Mouse (Mus musculus) embryonic facial prominence, embryonic 13.5 days (tissue): ENCODE data around the gene Megf6. TPM values are rescaled to one million over a fixed set of nuclear protein-coding genes. Genes with fewer than 3 reads are reported as not detected.
A peak's percentile ranks its signal among the peaks of the same experiment; 100 is the strongest.

Source experiments
- ATAC-seq: fragments of 200-750 bp; cut with Nextera tagmentation; 2 replicates; pipeline ENCODE4 v1.8.0; 2017; ENCODE audit warnings: low read depth; ENCODE audit not compliant: insufficient number of reproducible peaks, insufficient read depth, low FRiP score, low TSS enrichment
- H3K27ac ChIP-seq: fragments of 300-500 bp; sonication (generic); 2 replicates; pipeline ENCODE4 v1.5.1; 2015; ENCODE audit warnings: moderate library complexity, mild to moderate bottlenecking, inconsistent platforms
- H3K27me3 ChIP-seq: fragments of 300-500 bp; sonication (generic); 2 replicates; pipeline ENCODE4 v1.6.1; 2015; ENCODE audit warnings: mild to moderate bottlenecking, inconsistent platforms
- H3K36me3 ChIP-seq: fragments of 300-500 bp; sonication (generic); 2 replicates; pipeline ENCODE4 v1.6.1; 2015; ENCODE audit warnings: mild to moderate bottlenecking, inconsistent platforms
- H3K4me1 ChIP-seq: fragments of 300-500 bp; sonication (generic); 2 replicates; pipeline ENCODE4 v1.6.1; 2015; ENCODE audit warnings: inconsistent platforms
- H3K4me2 ChIP-seq: fragments of 300-500 bp; sonication (generic); 2 replicates; pipeline ENCODE4 v1.6.1; 2015; ENCODE audit warnings: moderate library complexity, mild to moderate bottlenecking, inconsistent platforms
- H3K4me3 ChIP-seq: fragments of 300-500 bp; sonication (generic); 2 replicates; pipeline ENCODE4 v1.5.1; 2015; ENCODE audit warnings: mild to moderate bottlenecking, inconsistent platforms
- H3K9ac ChIP-seq: fragments of 300-500 bp; sonication (generic); 2 replicates; pipeline ENCODE4 v1.6.1; 2015; ENCODE audit warnings: mild to moderate bottlenecking, inconsistent platforms
- H3K9me3 ChIP-seq: fragments of 300-500 bp; sonication (generic); 2 replicates; pipeline ENCODE4 v1.6.1; 2016; ENCODE audit warnings: inconsistent platforms
- WGBS: fragments of 180-500 bp; shearing (Covaris S2); methylation state at CpG from one replicate; pipeline ENCODE4 v1.1.7; 2015; ENCODE audit warnings: mixed read lengths; 5-methylcytosine and 5-hydroxymethylcytosine counted together
- polyA plus RNA-seq: library from polyadenylated mRNA; unstranded; fragments of >200 nt; fragmentation: Nextera tagmentation; extraction: Ambion mirVana; gene quantifications from 2 replicates; pipeline ENCODE4 v1.2.1, GENCODE M21; 2015

The Megf6 gene
- 99.7 and 104 TPM in 2 replicates for polyA plus RNA-seq

GRCm38 (mm10) chr4:154170506-154171150 lies at the start of gene Megf6:
Gene Megf6 (plus strand): TSS chr4:154170730.
- Histone ChIP-seq H3K27me3 (peaks cover 27% of the 10 kb centered on the region), H3K9ac (peak within 1 kb of the TSS; percentile 77), H3K4me2 (peak within 1 kb of the TSS; percentile 96), H3K4me3 (peak within 1 kb of the TSS; percentile 71), H3K4me1 (peaks cover 50% of the 10 kb centered on the region), H3K9me3 (no peaks in the 10 kb centered on the region), H3K36me3 (no peaks in the 10 kb centered on the region), H3K27ac (peak within 1 kb of the TSS; percentile 68)
- ATAC-seq = peak; percentile 73
- under 1% methylated on average over 57 of the region's 61 CpGs for WGBS

DNA sequence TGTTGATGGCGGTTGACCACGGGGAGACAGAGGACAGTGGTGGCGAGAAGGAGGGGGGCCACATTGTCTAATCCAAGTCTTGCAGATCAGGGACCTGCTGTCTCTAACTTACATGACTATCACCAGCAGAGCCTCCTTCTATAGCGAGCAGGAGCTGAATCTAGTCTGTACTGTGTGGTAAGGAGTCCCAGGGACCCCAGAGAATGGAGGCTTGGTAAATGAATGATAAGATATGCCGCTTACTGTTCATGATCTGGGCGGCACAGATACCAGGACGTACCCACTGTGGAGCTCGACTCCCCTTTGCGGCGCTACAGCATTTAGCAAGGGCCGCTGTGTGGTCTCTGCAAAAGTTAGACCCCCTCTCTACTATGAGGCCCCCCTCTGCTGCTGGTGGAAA lies 48.7 kb upstream of the Megf6 start:
- ATAC-seq = no peak
- Histone ChIP-seq H3K27me3 (peaks cover 28% of the 10 kb centered on the region), H3K27ac (no peak overlapping the region), H3K36me3 (no peaks in the 10 kb centered on the region), H3K4me1 (no peaks in the 10 kb centered on the region), H3K4me3 (no peak overlapping the region), H3K4me2 (no peak overlapping the region), H3K9ac (no peak overlapping the region), H3K9me3 (no peaks in the 10 kb centered on the region)
- 77% methylated on average over 11 of the region's 11 CpGs for WGBS

- Histone ChIP-seq H3K9me3 (no peaks in the 10 kb centered on the region), H3K4me1 (no peaks in the 10 kb centered on the region), H3K27ac (no peak overlapping the region), H3K4me3 (no peak overlapping the region), H3K9ac (no peak overlapping the region), H3K4me2 (no peak overlapping the region), H3K27me3 (peaks cover 34% of the 10 kb centered on the region), H3K36me3 (no peaks in the 10 kb centered on the region)
- WGBS = 69% methylated on average over 7 of the region's 7 CpGs
- no peak for ATAC-seq
Measured at GRCm38 (mm10) chr4:154122374-154122773, 48.2 kb upstream of the Megf6 start.

GRCm38 (mm10) chr4:154123553-154123952 lies 47.0 kb upstream of the Megf6 start:
- Histone ChIP-seq H3K4me2 (no peak overlapping the region), H3K36me3 (no peaks in the 10 kb centered on the region), H3K9me3 (no peaks in the 10 kb centered on the region), H3K27ac (no peak overlapping the region), H3K9ac (no peak overlapping the region), H3K4me3 (no peak overlapping the region), H3K27me3 (peaks cover 42% of the 10 kb centered on the region), H3K4me1 (no peaks in the 10 kb centered on the region)
- WGBS = 73% methylated on average over 6 of the region's 6 CpGs
- no peak for ATAC-seq

DNA sequence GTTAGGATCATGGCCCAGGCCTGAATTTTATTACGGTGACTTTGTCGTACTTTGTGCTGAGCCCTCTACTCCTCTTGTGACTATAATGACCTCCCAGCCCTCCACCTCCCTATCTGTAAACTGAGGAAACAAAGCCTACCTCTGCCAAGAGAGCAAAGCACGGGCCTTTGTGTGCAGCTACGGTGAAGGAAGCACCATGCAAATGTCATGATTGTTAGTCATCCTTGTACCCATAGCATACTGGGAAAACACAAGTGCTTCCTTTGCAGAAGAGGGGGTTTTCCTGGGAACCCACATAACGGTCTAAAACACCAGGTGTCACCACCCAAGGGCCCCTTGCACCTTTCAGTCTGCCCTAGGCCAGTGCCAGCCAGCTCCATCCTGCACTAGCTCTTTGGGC lies 45.3 kb upstream of the Megf6 start:
- no peaks in the 10 kb centered on the region for H3K9me3 ChIP-seq
- H3K4me1 ChIP-seq = no peaks in the 10 kb centered on the region
- no peak overlapping the region for H3K4me3 ChIP-seq
- no peak overlapping the region for H3K9ac ChIP-seq
- H3K36me3 ChIP-seq = no peaks in the 10 kb centered on the region
- ATAC-seq = no peak
- H3K27ac ChIP-seq = no peak overlapping the region
- 67% methylated on average over 5 of the region's 5 CpGs for WGBS
- H3K4me2 ChIP-seq = no peak overlapping the region
- peaks cover 46% of the 10 kb centered on the region for H3K27me3 ChIP-seq

DNA sequence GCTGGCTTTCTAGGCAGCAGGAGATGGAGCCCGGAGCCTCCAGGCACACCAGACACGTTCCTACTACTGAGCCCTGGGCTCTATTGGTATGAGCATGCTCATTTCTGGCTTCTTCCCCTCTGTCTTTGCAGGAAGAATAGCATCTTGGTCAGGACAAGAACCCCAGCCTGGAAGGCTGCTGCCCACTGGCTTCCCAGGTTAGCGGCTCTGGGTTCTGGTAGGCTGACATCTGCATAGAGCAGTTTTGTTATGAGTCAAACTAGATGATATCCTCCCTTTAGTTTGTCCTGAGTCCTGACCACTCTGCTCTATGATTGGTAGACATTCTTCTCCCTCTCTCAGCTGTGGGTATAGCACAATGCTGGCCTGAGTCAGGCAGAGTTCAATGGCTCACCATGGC lies 43.3 kb upstream of the Megf6 start:
- no peak overlapping the region for H3K4me2 ChIP-seq
- no peak overlapping the region for H3K4me3 ChIP-seq
- no peaks in the 10 kb centered on the region for H3K36me3 ChIP-seq
- no peak overlapping the region for H3K9ac ChIP-seq
- H3K4me1 ChIP-seq = no peaks in the 10 kb centered on the region
- H3K9me3 ChIP-seq = no peaks in the 10 kb centered on the region
- 66% methylated on average over 3 of the region's 3 CpGs for WGBS
- no peak overlapping the region for H3K27ac ChIP-seq
- ATAC-seq = no peak
- peaks cover 46% of the 10 kb centered on the region for H3K27me3 ChIP-seq

- no peak for ATAC-seq
- peaks cover 55% of the 10 kb centered on the region for H3K27me3 ChIP-seq
Measured at GRCm38 (mm10) chr4:154129950-154130349, 40.6 kb upstream of the Megf6 start.

DNA sequence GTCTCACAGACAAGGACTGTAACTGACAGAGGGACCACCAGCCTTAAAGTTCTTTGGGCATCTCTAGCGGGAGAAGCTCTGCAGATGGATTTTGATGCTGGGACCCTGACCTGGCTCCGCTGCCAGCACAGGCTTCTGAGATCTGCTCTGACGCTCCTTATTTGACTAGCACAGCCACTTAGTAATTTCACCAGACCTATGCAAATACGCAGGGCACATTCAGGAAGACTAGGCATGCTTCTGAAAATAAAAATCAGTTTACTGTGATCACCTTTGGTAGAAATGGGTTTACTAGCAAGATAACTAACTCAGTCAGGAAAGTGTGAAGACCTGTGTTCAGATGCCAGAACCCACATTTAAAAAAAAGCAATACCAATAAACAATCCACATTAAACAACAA lies 38.6 kb upstream of the Megf6 start:
- Histone ChIP-seq H3K36me3 (no peaks in the 10 kb centered on the region), H3K27me3 (peaks cover 62% of the 10 kb centered on the region), H3K27ac (no peak overlapping the region), H3K4me2 (no peak overlapping the region), H3K4me1 (no peaks in the 10 kb centered on the region), H3K9ac (no peak overlapping the region), H3K9me3 (no peaks in the 10 kb centered on the region), H3K4me3 (no peak overlapping the region)
- WGBS = 73% methylated on average over 4 of the region's 4 CpGs
- ATAC-seq = no peak

More at GRCm38 (mm10) chr4:154129950-154130349, 40.6 kb upstream of the Megf6 start:
- no peak overlapping the region for H3K4me3 ChIP-seq
- H3K9me3 ChIP-seq = no peaks in the 10 kb centered on the region
- H3K27ac ChIP-seq = no peak overlapping the region
- no peaks in the 10 kb centered on the region for H3K36me3 ChIP-seq
- H3K4me1 ChIP-seq = no peaks in the 10 kb centered on the region
- H3K9ac ChIP-seq = no peak overlapping the region
- H3K4me2 ChIP-seq = no peak overlapping the region

GRCm38 (mm10) chr4:154134803-154135202 lies 35.7 kb upstream of the Megf6 start:
- no peak; the same call in 1 of the 2 replicates for ATAC-seq
- Histone ChIP-seq H3K9me3 (no peaks in the 10 kb centered on the region), H3K27ac (no peak overlapping the region), H3K36me3 (no peaks in the 10 kb centered on the region), H3K4me2 (no peak overlapping the region), H3K4me1 (peaks cover 7% of the 10 kb centered on the region), H3K27me3 (peaks cover 74% of the 10 kb centered on the region), H3K4me3 (no peak overlapping the region), H3K9ac (no peak overlapping the region)
- 65% methylated on average over 4 of the region's 4 CpGs for WGBS

DNA sequence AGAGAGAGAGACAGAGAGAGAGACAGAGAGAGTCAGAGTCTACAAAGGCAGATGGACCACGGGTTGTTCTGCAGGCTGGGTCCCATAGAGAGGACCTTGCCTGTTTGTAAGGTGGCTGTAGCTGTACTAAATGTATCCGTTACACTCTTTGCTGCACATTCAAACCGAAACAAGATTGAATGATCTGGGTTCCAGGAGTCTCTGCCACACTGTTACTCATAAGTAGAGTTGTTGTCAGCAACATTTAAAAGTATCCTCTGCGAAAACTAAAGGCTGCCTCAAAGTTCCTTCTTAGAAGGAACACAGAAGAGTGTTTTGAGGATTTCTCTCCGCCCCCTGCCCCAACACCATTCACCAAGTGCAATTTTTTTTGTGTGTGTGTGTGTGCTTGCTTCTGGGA lies 33.4 kb upstream of the Megf6 start:
- H3K36me3 ChIP-seq = no peaks in the 10 kb centered on the region
- peaks cover 90% of the 10 kb centered on the region for H3K27me3 ChIP-seq
- no peak for ATAC-seq
- H3K4me1 ChIP-seq = peaks cover 27% of the 10 kb centered on the region
- no peak overlapping the region for H3K4me3 ChIP-seq
- H3K27ac ChIP-seq = no peak overlapping the region
- H3K9ac ChIP-seq = no peak overlapping the region
- WGBS = 63% methylated on average over 5 of the region's 5 CpGs
- H3K4me2 ChIP-seq = no peak overlapping the region
- no peaks in the 10 kb centered on the region for H3K9me3 ChIP-seq

GRCm38 (mm10) chr4:154139671-154140181 lies 30.8 kb upstream of the Megf6 start:
- Histone ChIP-seq H3K27ac (no peak overlapping the region), H3K4me3 (peak overlapping the region; percentile 51), H3K27me3 (peaks cover 73% of the 10 kb centered on the region), H3K4me1 (peaks cover 38% of the 10 kb centered on the region), H3K9me3 (no peaks in the 10 kb centered on the region), H3K4me2 (peak overlapping the region; percentile 89), H3K9ac (peak overlapping the region; percentile 69), H3K36me3 (no peaks in the 10 kb centered on the region)
- no peak for ATAC-seq
- 2% methylated on average over 44 of the region's 59 CpGs for WGBS

DNA sequence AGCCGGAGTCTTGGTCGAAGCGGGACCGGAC lies 30.5 kb upstream of the Megf6 start, which contains the start of gene Trp73:
Gene Trp73, minus strand, starts transcription at position 27 of the 31 bp plus-strand sequence.
- peaks cover 38% of the 10 kb centered on the region for H3K4me1 ChIP-seq
- no peak for ATAC-seq
- H3K36me3 ChIP-seq = no peaks in the 10 kb centered on the region
- WGBS = 0% methylated on average over 4 of the region's 4 CpGs
- no peak within 1 kb of the TSS for H3K27ac ChIP-seq
- H3K4me2 ChIP-seq = peak within 1 kb of the TSS; percentile 89
- no peaks in the 10 kb centered on the region for H3K9me3 ChIP-seq
- H3K27me3 ChIP-seq = peaks cover 71% of the 10 kb centered on the region
- H3K9ac ChIP-seq = peak within 1 kb of the TSS; percentile 69
- H3K4me3 ChIP-seq = peak within 1 kb of the TSS; percentile 51
